Mouse (Mus musculus) spleen, embryonic (tissue): ENCODE measurements around the gene Efcab5.

Source experiments
- CTCF ChIA-PET: fragments of 350-600 bp; sonication (Branson Sonifier 250); formaldehyde crosslinking; loops from one replicate; lab custom pipeline; 2022; lab: Charles Lee

The Efcab5 gene

DNA sequence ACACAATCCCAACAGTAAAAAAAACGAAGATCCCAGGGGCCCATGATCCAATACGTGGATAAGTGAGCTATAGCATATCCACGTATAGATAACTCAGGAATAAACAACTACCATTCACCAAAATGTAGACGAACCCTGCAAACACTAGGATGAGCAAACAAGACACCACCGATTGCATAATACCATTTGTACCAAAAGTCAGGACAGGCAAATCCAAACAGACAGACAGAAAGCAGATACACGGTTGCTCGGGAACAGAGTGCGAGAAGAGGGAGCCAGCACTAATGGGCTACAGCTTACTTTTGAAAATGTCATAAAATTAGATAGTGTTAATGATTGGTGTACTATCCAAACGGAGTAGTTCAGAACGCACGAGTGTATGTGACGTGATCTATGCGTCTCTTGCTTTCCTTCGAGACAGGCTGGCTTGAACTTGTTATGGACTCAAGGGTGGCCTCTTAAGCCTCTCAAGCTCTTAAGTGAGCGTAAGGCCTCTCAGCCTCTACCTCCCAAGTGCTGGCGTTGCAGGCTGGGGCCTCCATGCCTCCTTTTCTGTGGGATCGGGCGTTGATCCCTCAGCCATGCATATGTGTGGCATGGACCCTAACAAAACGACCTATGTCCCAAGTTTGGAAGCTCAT is 90.3 kb downstream of the Efcab5 start:
- CTCF ChIA-PET, result no interaction called here

DNA sequence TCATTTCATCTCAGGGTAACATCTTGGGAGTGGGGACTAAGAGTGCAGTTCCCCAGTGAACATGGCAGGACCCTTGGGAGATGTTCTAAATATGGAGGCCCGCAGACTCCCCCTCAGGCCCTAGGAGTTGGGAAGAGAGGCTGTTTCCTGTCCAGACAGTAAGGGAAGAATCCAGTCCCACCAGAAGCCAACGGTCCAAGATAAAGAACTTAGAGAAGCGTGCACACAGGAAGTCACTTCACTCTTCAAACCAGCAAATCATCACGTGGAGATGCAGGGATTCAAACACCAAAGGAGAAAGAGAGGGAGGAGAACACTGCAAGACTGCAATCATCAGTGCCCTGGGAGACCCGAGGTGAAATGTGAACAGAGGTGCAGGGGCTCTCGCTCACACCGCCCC is 91.8 kb downstream of the Efcab5 start:
- CTCF ChIA-PET, result no interaction called here

DNA sequence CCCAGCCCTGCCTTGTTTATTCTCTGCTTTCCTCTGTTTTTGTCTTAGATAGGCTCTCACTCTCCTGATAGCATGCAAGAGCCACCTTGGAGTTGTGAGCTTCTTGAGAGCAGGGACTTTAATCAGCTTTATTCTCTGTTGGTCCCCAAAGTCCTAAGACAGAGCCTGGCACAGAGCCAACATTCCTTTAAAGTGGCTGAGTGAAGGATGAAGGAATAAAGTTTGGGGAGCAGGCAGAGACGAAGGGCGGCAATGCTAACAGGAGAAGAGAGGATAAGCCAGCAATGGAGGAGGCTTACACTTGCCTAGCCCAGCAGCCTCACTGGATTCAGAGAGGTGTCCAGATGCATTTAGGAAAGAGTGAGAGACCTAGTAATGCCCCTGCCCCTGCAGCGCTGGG is 92.2 kb downstream of the Efcab5 start:
- CTCF ChIA-PET, result no interaction called here

DNA sequence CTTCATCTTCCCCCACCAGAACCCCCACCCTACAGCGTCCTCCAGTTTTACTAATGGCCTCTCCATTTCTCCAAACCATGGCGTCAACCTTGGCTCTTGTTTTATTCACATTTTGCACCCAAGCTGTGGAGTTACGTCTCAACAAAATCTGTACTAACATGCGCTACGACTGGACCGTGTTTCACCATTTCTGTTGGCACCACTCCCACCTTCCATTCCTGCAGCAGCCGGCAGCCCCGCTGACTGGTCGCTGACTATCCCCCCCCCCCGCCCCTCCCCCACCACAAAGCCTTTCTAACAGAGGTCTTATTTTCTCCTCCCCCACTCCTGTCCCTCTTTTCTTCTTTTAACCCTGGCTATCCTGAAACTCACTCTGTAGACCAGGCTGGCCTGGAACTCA is 93.6 kb downstream of the Efcab5 start:
- CTCF ChIA-PET, result no interaction called here

DNA sequence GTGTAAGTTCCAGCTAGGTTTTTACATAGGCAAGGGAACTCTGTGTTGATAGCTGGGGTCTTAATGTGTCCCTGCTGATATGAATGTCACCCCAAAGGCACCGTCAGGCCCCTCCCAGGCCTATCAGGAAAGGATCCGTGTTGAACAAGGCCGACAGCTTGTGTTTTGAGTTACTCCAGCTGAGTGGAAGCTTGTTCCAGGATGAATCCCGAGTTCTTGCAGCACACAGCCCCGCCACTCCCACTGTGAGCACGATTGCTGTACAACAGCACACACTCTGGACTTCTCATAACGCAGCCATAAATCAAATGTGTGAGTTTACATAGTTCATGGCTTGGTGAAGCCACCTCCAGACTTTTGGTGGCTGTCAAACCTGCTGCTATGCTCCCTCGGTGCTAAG is 94.6 kb downstream of the Efcab5 start:
- CTCF ChIA-PET, result no interaction called here

DNA sequence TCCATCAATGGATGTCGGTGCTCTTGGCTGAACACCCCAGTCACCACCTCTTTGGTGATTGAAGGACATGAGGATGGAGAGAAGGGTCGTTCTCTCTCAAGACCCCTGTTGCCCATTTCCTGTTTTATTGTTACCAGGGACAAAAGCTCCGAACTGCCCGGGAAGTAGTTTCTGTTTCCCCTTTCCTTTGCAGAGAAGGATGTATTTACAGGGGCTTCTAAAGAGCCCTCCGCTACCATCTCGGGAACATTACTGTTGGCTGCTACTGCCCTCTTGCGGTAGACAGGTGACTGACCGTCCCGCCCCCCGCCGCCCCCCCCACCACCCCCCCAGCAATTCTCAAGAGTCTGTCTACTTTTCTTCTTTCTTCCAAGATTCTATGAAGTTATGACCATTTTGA is 95.6 kb downstream of the Efcab5 start:
- CTCF ChIA-PET, result interaction anchor here (1.0 kb wide), 1 partner anchor 26 kb away, joined by 6 read pairs; no protein-coding TSS in a partner anchor

DNA sequence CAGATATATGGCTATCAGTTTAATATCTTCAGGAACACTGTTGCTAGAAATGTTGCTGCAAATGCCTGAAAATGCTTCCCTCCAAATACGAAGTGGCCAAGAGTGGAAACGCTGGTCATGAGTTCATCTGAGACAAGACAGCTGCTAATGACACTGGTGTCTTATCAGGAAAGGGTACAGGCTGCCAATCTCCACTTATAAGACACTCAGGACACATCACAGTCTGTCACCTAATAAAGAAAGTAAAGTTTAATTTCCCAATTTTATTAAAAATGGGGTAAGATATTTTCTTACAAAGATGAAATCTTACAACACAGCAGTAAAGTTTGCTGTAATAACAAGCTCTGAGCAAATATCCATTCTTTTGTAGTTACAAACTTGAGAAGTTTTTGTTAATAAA is 99.6 kb downstream of the Efcab5 start:
- CTCF ChIA-PET, result no interaction called here

DNA sequence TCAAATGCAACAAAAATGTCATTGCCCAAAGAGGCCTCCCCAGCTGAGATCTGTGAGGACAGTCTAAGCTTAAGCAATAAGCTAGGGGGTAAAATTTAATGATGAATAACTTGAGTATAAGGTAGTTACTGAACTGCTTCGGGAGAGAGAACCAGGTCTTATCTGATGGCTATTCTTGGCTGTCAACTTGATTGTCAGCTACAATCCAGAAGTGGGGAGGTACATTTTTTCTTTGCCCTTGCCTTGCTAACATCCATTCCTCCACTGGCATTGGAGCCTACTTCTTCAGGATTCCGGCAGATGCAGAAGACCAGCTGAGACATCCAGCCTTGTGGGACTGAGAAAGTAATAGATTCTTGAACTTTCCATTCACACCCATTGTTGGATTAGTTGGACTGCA is 101.8 kb downstream of the Efcab5 start:
- CTCF ChIA-PET, result no interaction called here

DNA sequence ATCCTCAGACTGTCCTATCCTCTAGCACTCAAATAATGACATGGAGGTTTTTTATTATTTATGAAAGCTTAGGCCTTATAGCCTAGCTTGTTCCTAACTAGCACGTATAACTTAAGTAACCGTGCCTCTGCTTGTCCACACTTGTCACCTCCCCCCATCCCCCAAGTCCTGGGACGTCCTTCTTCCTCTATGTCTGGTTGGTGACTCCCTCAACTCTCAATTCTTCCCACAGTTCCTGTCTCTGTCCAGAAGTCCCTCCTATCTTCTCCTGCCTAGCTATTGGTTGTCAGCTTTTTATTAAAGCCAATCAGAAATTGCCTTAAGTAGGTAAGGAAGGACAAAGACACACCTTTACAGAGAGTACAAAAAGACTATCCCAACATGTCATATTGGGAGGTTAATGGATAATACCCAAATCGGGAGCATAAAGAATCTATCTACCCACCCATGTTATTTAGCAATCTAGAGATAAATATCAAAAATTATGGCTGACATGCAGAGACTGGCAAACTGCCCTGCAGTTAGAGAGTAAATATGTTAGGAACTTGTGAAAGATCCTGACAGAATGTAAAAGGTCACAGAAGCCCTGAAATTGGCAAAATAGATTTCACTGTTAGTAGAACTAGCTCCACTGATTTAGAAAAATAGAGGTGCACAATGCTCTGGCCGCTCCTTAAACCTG is 104.6 kb downstream of the Efcab5 start:
- CTCF ChIA-PET, result interaction anchor here (0.6 kb wide), 1 partner anchor 738 kb away, joined by 9 read pairs; no protein-coding TSS in a partner anchor

DNA sequence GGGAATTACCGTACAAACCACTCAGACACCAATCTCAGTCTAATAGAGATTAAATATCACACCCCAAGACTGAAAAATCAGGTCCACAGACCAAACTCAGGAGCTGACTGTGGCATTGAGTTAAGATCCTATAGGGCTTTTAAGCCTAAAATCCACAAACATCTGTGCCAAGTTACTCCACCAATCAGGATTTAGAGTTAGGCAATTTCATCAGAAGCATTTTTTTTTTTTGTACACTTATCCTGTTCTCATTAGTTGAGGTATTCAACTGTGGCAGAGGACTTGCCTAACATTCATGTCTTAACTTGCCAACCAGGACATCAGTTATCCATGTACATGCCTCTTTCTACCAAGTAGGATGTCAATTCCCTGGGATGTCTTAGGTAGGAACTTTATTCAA is 109.4 kb downstream of the Efcab5 start:
- CTCF ChIA-PET, result no interaction called here

DNA sequence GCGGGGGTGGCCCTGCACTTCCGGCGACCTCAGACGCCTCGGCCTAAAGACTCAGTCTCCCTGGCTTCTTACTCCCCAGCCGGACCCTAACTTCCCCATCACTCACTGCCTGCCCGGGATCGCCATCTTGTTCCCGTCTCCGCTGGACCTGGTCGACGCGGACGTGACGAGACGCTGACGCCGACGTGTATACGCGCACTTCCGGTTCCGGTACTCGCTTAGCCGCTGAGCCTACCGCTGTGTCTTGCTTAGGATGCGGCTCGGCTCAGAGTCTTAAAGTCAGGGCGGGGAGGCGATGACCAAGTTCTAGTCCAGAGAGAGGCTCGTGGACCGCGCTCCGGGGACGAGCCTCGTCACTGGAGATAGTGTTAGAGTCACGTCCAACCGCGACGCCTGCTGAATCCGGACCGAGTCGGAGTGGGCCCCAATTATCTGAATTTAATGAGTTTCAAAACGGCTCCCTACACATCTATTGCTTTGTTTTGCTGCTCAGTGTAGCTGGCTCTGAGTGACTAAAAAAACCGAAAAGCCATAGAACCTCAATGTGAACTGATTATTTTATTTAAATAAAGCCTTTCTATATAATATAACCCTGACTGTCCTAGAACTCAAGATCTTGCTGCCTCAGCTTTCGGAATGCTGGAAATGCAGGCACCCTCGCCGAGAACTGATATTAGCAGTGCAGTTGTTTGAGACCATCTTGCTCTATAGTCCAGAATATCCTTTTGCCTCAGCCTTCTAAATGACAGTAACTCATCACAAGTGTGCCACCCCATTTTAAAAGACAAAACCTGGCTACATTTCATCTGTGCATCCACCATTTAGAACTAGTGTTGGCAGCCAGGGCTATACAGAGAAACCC is 110.3 kb downstream of the Efcab5 start, which contains the start of gene Nsrp1:
Gene Nsrp1 (minus strand): TSS at position 163 of the 862 bp plus-strand sequence.
- CTCF ChIA-PET, result interaction anchor here (0.7 kb wide), 1 partner anchor 1180 kb away, joined by 5 read pairs; no protein-coding TSS in a partner anchor

DNA sequence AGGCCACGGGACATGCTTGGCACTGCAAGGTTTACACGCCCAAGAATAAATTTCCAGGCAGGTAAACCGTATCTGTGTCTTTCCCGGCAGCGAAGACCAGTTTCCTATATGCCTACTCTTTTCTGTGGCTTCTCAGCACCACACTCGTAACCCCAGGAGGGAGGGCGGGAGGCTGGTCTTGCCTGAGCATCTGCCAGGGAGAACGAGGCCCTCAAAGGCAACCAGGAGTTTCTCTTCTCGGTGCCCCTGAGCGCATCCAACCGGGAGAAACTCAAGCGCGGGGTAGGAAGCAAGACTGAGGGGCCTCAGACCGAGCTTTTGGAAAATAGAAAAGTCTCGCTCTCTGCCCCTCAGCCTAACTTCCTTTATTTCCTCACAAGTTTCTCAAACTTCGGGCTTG is 111.0 kb downstream of the Efcab5 start:
- CTCF ChIA-PET, result interaction anchor here (0.7 kb wide), 1 partner anchor 1180 kb away, joined by 5 read pairs; no protein-coding TSS in a partner anchor

DNA sequence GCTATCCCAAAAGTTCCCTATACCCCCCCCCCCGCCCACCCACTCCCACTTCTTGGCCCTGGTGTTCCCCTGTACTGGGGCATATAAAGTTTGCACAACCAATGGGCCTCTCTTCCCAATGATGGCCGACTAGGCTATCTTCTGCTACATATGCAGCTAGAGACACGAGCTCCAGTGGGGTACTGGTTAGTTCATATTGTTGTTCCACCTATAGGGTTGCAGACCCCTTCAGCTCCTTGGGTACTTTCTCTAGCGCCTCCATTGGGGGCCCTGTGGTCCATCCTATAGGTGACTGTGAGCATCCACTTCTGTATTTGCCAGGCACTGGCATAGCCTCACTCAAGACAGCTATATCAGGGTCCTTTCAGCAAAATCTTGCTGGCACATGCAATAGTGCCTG is 111.4 kb downstream of the Efcab5 start:
- CTCF ChIA-PET, result interaction anchor here (0.7 kb wide), 2 partner anchors 79 to 1181 kb away, joined by 3 to 5 read pairs; no protein-coding TSS in a partner anchor

DNA sequence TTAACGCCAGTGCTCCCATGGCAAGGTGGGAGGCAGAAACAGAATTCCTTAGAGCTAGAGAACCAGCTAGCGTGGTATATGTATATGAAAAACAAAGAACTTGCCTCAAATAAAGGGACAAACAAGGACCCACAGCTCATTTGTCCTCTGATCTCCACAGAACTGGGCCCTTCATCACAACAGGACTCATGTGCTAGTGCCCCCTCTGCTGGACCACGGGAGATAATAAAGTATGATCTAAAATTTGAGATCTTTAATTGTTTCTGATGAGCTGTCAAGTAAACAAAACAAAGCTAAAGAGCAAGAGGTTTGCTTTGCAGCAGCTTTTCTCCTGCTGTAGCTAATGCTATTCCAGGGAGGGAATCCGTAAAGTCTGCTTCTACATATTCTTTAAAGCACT is 118.0 kb downstream of the Efcab5 start:
- CTCF ChIA-PET, result interaction anchor here (0.6 kb wide), 2 partner anchors 16 to 1542 kb away, joined by 3 to 7 read pairs; no protein-coding TSS in a partner anchor

DNA sequence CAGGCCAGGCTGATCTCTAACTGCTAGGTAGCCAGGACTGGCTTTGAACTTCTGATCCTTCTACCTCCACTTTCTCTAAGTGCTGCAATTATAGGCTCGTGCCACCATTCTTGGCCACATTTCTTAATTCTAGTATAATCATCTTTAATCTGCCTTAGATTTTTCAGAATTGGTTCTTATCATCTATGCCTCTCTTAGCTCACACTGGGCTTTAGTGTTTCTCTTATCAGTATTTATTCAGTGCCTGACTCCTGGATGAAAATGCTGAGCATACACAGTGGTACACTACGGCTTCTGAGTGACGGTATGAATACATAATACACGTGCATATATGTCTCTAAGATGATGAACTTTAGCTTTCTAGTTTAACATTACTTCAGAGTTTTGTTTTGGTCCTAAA is 119.9 kb downstream of the Efcab5 start:
- CTCF ChIA-PET, result no interaction called here

DNA sequence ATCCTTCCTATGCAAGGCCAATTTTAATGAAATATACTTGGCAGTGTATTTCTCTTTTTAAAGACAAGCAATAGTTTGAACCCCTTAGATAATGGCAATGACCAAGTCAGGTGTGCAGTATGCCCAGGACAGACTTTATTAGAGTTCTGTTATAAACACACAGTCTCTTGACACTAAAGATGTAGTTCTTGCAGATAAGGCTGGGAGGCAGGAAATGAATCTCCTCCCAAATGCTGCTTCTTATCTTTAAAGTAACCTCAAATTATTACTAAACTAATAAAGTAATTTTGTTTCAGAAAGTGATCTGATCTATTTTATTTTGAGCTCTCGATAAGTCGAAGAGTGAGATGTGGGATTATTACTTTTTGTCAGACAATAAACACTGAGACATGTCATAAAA is 125.4 kb downstream of the Efcab5 start:
- CTCF ChIA-PET, result interaction anchor here (0.6 kb wide), 1 partner anchor 64 kb away, joined by 3 read pairs; no protein-coding TSS in a partner anchor

DNA sequence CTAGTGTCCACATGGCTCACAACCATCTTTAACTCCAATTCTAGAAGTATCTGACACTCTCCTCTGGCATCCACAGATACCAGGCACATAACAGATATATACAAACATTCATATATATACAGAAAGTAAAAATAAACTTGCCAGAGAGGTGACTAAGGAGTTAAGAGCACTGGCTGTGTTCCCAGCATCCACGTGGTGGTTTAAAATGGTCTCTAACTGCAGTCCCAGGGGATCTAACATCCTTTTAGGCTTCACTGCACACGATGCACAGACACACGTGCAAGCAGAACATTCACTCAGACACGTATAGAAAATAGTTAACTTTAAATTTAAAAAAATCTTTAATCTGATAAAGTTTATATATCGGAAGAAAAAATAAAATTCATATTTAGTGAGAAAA is 126.8 kb downstream of the Efcab5 start:
- CTCF ChIA-PET, result no interaction called here

DNA sequence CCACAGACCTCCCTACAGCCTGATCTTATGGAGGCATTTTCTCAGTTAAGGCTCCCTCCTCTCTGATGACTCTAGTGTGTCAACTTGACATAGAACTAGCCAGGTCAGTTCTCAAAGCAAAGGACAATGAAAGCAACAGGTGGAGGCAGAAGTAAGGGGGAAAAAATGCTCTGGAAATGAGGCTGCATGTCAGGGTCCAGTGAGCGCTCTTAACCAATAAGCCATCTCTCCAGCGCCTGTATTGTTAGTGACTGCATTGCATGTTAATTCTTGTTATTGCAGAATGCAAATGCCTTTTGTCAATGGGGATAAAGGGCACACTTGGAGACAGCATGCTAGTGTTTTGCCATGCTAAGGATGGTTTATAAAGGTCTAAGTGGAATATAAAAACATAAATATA is 146.0 kb downstream of the Efcab5 start:
- CTCF ChIA-PET, result no interaction called here

DNA sequence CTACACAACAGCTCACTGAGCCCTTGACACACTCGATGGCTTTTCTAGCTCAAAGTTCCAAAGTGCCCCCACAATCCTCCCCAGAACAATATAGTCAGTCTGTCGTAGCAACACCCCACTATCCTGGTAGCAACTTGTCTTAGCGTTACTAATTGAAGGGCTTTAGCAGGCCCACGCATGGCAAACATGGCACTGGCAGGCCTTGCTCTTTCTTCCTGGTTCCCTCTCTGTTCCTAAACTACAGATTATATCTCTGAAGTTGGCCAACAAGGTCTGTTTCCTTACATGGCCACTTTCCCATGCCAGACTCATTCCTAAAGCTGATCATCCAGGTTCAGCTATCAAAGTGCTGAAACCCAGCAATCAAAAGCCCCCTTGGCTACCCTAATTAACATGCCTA is 146.9 kb downstream of the Efcab5 start:
- CTCF ChIA-PET, result no interaction called here
